Mouse (Mus musculus): ENCODE measurements around the gene Rasgef1b. TPM values are rescaled to one million over a fixed set of nuclear protein-coding genes. Genes with fewer than 3 reads are reported as not detected.

Gene Rasgef1b
- polyA plus RNA-seq, 1 experiment: 8.6 TPM

- no peaks in the 10 kb centered on the region for H3K27me3 ChIP-seq (replicated peaks; ENCODE audit: control insufficient read depth, insufficient read depth, low read length)
- H3K36me3 ChIP-seq (ENCODE audit: control insufficient read depth, insufficient read depth, low read length): no peaks in the 10 kb centered on the region
- H3K27ac ChIP-seq (ENCODE audit: insufficient read depth, low read depth, low read length): no peak overlapping the region
- DNase-seq: no peak
- TF ChIP-seq POLR2A (IDR thresholded peaks at IDR 0.05; ENCODE audit: low read depth, low read length) (no peak), CTCF (conservative IDR thresholded peaks at IDR 0.05; ENCODE audit: insufficient read depth, insufficient read length, low read depth, low read length) (no peak)
- WGBS: 50% methylated on average over 5 of the region's 5 CpGs
- H3K4me1 ChIP-seq (ENCODE audit: control insufficient read depth, insufficient read depth, low read length): no peaks in the 10 kb centered on the region
- H3K4me3 ChIP-seq (ENCODE audit: insufficient read depth, low read depth, low read length): no peak overlapping the region
These were observed 241.6 kb downstream of the Rasgef1b start for GRCm38 (mm10) chr5:99487009-99487858.

DNA sequence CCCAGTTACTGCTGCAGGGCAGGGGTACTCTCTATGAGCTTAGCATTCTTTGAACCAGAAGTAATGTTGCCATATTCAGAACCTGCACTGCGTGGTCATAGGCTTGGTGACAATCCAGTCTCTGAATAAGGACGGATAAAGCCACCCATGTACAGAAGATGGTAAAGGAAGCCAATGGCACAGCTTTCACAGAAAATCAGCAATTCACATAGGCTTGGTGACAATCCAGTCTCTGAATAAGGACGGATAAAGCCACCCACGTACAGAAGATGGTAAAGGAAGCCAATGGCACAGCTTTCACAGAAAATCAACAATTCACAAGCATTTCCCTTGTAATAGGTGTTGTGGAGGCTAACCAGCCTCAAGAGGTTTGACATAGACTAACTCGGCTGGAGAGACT, 245.7 kb downstream of the Rasgef1b start:
- Histone ChIP-seq H3K4me1 (ENCODE audit: control insufficient read depth, insufficient read depth, low read length) (no peaks in the 10 kb centered on the region), H3K27me3 (replicated peaks; ENCODE audit: control insufficient read depth, insufficient read depth, low read length) (no peaks in the 10 kb centered on the region), H3K36me3 (ENCODE audit: control insufficient read depth, insufficient read depth, low read length) (no peaks in the 10 kb centered on the region), H3K27ac (ENCODE audit: insufficient read depth, low read depth, low read length) (no peak overlapping the region), H3K4me3 (ENCODE audit: insufficient read depth, low read depth, low read length) (no peak overlapping the region)
- no peak for DNase-seq
- TF ChIP-seq CTCF (conservative IDR thresholded peaks at IDR 0.05; ENCODE audit: insufficient read depth, insufficient read length, low read depth, low read length) (no peak), POLR2A (IDR thresholded peaks at IDR 0.05; ENCODE audit: low read depth, low read length) (no peak)
- WGBS: 95% methylated on average over 5 of the region's 5 CpGs

DNA sequence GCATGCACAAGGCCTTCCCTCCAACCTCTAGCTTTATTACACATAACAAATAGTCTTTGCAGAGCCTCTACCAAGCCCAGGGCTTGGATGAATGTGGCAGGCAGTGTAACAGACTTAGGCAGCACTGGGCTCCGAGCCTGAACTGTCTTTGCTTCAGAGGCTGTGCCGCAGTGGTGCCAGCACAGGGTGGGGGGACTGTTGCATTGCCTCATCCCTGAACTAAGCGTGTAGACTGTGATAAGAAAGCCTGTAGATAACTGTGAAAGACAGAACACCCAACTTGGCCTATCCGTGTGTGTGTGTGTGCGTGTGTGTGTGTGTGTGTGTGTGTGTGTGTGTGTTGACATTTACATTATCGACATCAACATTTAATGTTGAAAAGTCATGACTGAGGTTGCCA, 246.3 kb downstream of the Rasgef1b start:
- H3K27me3 ChIP-seq (replicated peaks; ENCODE audit: control insufficient read depth, insufficient read depth, low read length): no peaks in the 10 kb centered on the region
- no peak overlapping the region for H3K4me3 ChIP-seq (ENCODE audit: insufficient read depth, low read depth, low read length)
- no peaks in the 10 kb centered on the region for H3K4me1 ChIP-seq (ENCODE audit: control insufficient read depth, insufficient read depth, low read length)
- 96% methylated on average over 6 of the region's 6 CpGs for WGBS
- no peaks in the 10 kb centered on the region for H3K36me3 ChIP-seq (ENCODE audit: control insufficient read depth, insufficient read depth, low read length)
- no peak overlapping the region for H3K27ac ChIP-seq (ENCODE audit: insufficient read depth, low read depth, low read length)
- TF ChIP-seq CTCF (conservative IDR thresholded peaks at IDR 0.05; ENCODE audit: insufficient read depth, insufficient read length, low read depth, low read length): no peak
- DNase-seq: no peak

DNA sequence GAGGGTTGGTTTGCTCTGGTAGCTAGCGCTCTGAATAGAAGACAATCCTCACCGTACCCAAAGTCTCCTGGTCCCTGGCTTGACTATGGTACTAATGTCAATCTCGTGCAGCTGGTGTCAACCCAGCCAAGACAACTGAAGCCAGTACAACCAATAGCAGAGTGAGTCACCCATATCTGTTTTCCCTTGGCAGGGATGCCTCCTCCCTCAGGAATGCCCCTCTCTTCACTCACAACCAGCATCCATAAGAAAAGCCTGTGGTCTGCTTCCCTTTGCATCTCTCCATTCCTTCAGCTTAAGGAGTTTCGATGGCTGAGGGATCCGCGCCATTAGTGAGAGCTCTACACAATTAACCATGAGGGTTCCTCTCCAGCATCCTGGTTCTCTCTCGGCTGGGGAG, 246.8 kb downstream of the Rasgef1b start:
- 92% methylated on average over 7 of the region's 7 CpGs for WGBS
- Histone ChIP-seq H3K4me3 (ENCODE audit: insufficient read depth, low read depth, low read length) (no peak overlapping the region), H3K4me1 (ENCODE audit: control insufficient read depth, insufficient read depth, low read length) (no peaks in the 10 kb centered on the region), H3K27me3 (replicated peaks; ENCODE audit: control insufficient read depth, insufficient read depth, low read length) (no peaks in the 10 kb centered on the region), H3K36me3 (ENCODE audit: control insufficient read depth, insufficient read depth, low read length) (no peaks in the 10 kb centered on the region), H3K27ac (ENCODE audit: insufficient read depth, low read depth, low read length) (no peak overlapping the region)
- no peak for TF ChIP-seq CTCF (conservative IDR thresholded peaks at IDR 0.05; ENCODE audit: insufficient read depth, insufficient read length, low read depth, low read length)
- TF ChIP-seq POLR2A (IDR thresholded peaks at IDR 0.05; ENCODE audit: low read depth, low read length): no peak
- no peak for DNase-seq

DNA sequence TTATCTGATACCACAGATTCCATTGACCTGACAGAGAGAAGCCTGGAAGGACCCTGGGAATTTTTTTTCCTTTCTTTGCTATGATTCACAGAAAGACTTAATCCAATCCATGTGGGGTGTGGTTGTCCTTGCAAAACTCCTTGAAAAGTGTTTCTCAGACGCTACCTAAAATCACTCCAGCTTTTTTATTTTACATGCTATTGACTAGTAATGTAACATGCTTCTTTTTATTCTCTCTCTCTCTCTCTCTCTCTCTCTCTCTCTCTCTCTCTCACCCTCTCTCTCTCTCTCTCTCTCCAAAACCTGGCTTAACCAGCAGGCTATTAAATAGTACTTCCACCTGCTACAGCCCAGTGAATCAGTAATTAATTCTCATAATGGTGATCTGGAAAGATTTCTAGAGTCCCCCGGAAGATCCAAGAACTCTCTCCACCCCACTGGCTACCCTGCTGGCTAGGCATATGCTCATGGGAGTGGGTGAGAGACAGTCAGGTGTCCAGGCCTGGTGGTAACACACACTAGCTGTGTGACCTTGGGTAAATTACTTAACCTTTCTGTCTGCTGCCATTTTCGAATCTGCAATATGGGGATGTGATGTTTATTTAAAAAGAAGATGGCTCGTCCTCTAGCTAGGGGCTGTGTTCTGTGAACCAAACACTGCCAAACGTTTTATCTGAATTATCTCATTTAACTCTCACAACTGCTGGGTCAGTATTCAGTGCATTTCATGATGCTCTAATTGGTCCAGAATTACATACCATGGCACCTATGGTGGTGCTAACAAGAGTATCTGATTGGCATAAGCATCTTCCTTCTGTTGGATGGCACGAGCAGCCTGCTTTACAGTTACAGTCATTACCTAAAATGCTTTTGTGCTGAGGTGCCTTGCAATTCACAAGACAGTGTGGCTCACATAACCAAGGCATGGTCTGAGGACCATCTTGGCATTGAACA, 248.5 kb downstream of the Rasgef1b start:
- no peak for DNase-seq
- no peaks in the 10 kb centered on the region for H3K27me3 ChIP-seq (replicated peaks; ENCODE audit: control insufficient read depth, insufficient read depth, low read length)
- TF ChIP-seq POLR2A (IDR thresholded peaks at IDR 0.05; ENCODE audit: low read depth, low read length): no peak
- no peak for TF ChIP-seq CTCF (conservative IDR thresholded peaks at IDR 0.05; ENCODE audit: insufficient read depth, insufficient read length, low read depth, low read length)
- no peaks in the 10 kb centered on the region for H3K4me1 ChIP-seq (ENCODE audit: control insufficient read depth, insufficient read depth, low read length)
- WGBS: 73% methylated on average over 6 of the region's 6 CpGs
- no peak overlapping the region for H3K4me3 ChIP-seq (ENCODE audit: insufficient read depth, low read depth, low read length)
- no peak overlapping the region for H3K27ac ChIP-seq (ENCODE audit: insufficient read depth, low read depth, low read length)
- no peaks in the 10 kb centered on the region for H3K36me3 ChIP-seq (ENCODE audit: control insufficient read depth, insufficient read depth, low read length)

DNA sequence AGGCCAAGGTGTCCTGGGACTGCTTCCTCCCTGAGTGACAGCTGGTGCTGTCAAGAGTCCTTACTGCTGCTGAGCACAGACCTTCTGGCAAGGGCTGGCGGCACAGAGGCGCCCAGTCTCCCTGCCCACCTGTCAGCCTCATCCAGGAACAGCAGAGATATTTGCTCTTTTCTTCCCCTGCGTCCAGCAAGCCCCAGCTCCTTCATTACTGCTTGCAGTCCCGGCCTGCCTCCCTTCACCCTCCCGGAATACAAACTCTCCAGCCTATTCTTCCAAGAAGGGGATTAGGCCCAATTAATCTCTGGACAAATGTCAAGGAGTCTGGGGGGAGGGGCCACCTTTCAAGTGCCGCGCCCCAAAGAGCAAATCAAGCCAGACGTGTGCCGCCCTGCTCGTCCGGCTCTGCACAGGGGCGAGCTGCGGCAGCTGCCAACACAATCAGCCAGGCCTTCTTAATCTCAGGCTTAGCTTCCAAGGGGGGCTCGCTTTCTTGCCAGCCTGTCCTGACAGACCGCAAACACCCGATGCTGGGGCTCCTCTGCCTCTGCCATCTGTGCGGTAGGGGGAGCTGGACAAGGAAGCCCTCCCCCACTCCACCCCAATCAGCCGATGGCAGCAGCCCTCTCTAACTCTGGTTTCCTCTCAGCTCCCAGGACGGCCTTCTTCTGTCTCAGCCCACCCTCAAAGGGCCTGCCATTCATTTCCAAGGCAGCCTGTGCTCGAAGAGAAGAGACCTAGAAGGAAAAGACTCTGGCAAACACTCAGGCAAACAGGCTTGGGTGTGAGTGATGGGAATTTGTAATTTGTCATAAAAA, 249.4 kb downstream of the Rasgef1b start:
- H3K27me3 ChIP-seq (replicated peaks; ENCODE audit: control insufficient read depth, insufficient read depth, low read length): no peaks in the 10 kb centered on the region
- no peak overlapping the region for H3K4me3 ChIP-seq (ENCODE audit: insufficient read depth, low read depth, low read length)
- no peak for TF ChIP-seq CTCF (conservative IDR thresholded peaks at IDR 0.05; ENCODE audit: insufficient read depth, insufficient read length, low read depth, low read length)
- TF ChIP-seq POLR2A (IDR thresholded peaks at IDR 0.05; ENCODE audit: low read depth, low read length): no peak
- H3K36me3 ChIP-seq (ENCODE audit: control insufficient read depth, insufficient read depth, low read length): no peaks in the 10 kb centered on the region
- 25% methylated on average over 20 of the region's 20 CpGs for WGBS
- no peak overlapping the region for H3K27ac ChIP-seq (ENCODE audit: insufficient read depth, low read depth, low read length)
- peak; percentile 28 for DNase-seq
- H3K4me1 ChIP-seq (ENCODE audit: control insufficient read depth, insufficient read depth, low read length): no peaks in the 10 kb centered on the region
